Mouse (Mus musculus): Measurements from ENCODE around the gene Gdpgp1.

The Gdpgp1 gene

DNA sequence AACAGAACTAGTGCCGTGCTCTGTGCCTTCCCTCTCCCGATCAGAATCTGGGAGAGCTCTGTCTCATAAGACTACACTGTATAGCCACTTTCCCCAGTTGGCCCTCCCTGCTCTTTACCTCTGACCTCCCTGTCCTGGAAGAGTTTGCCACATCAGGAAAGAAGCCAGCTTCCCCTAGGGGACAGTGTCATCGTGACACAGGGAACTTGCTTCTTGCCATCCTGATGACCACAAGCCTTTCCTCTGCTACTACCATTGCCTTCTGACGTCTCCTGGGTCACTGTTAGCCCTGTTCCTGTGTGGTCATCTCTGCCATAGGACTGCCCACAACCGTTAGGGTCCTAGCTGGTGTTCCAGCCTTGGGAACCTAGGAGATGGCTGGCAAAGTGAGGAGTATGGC lies 29.7 kb upstream of the Gdpgp1 start:
- Histone ChIP-seq H3K36me3 (ENCODE audit: insufficient read depth, low read length) (peaks cover 83% of the 10 kb centered on the region), H3K4me1 (replicated peaks; ENCODE audit: low read depth, low read length) (peaks cover 90% of the 10 kb centered on the region), H3K9me3 (ENCODE audit: low read length) (no peaks in the 10 kb centered on the region), H3K27me3 (ENCODE audit: insufficient read depth, low read length) (no peaks in the 10 kb centered on the region), H3K4me3 (replicated peaks; ENCODE audit: low read length) (peak overlapping the region; percentile 94)
- TF ChIP-seq NANOG (IDR thresholded peaks at IDR 0.05; ENCODE audit: borderline replicate concordance, low read length) = no peak
- TF ChIP-seq POU5F1 (IDR thresholded peaks at IDR 0.05; ENCODE audit: borderline replicate concordance, low read length) = no peak
- no peak for TF ChIP-seq CTCF (conservative IDR thresholded peaks at IDR 0.05; ENCODE audit: low read length)

DNA sequence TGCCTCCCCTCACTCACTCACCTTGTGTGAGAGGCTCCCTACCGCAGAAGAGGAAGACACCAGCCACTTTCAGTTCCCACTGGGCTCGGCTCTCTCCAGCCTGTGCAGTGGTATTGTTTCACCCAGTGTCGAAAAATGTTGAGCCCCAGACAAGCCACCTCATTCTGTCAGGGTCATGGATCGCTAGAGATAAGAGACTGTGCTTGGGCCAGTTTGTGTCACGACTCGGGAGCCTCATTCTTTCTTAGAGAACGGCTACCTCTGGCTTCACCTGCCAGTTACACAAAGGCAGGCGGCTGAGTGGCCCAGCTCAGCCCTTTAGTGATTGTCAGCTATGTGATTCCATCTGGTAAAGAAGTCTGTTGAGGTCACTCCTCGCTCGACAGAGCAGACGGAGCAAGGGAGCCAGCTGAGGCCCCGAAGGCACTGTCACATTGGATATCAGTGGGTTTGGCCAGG lies 29.0 kb upstream of the Gdpgp1 start:
- peaks cover 98% of the 10 kb centered on the region for H3K4me1 ChIP-seq (replicated peaks; ENCODE audit: low read depth, low read length)
- no peaks in the 10 kb centered on the region for H3K9me3 ChIP-seq (ENCODE audit: low read length)
- peaks cover 90% of the 10 kb centered on the region for H3K36me3 ChIP-seq (ENCODE audit: insufficient read depth, low read length)
- no peak for TF ChIP-seq CTCF (conservative IDR thresholded peaks at IDR 0.05; ENCODE audit: low read length)
- no peak for TF ChIP-seq POU5F1 (IDR thresholded peaks at IDR 0.05; ENCODE audit: borderline replicate concordance, low read length)
- TF ChIP-seq NANOG (IDR thresholded peaks at IDR 0.05; ENCODE audit: borderline replicate concordance, low read length) = no peak
- no peaks in the 10 kb centered on the region for H3K27me3 ChIP-seq (ENCODE audit: insufficient read depth, low read length)
- peak overlapping the region; percentile 94; the same call in 1 of the 2 replicates for H3K4me3 ChIP-seq (replicated peaks; ENCODE audit: low read length)

DNA sequence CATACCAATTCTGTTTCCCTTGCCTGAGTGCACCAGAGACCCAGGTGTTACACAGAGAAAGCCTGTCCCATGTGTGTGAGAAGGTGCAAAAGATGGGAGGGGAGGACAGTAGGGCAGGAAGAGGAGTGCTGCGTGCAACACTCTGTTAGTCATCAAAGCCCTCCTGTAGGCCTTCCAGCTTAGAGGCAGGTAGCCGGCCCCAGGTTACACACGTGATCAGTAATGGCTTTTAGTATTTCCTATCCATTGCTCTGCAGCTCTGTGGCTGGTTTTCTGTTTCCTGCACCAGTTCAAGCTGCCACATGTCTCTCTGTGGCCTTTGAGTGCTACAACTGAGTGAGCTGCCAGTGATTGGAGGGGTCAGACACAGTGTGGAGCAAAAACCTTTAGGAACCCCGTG lies 28.3 kb upstream of the Gdpgp1 start:
- Histone ChIP-seq H3K36me3 (ENCODE audit: insufficient read depth, low read length) (peaks cover 94% of the 10 kb centered on the region), H3K27me3 (ENCODE audit: insufficient read depth, low read length) (no peaks in the 10 kb centered on the region), H3K4me3 (replicated peaks; ENCODE audit: low read length) (no peak overlapping the region; the same call in 1 of the 2 replicates), H3K9me3 (ENCODE audit: low read length) (no peaks in the 10 kb centered on the region), H3K4me1 (replicated peaks; ENCODE audit: low read depth, low read length) (peaks cover 100% of the 10 kb centered on the region)
- no peak for TF ChIP-seq NANOG (IDR thresholded peaks at IDR 0.05; ENCODE audit: borderline replicate concordance, low read length)
- TF ChIP-seq POU5F1 (IDR thresholded peaks at IDR 0.05; ENCODE audit: borderline replicate concordance, low read length) = no peak
- TF ChIP-seq CTCF (conservative IDR thresholded peaks at IDR 0.05; ENCODE audit: low read length) = no peak

DNA sequence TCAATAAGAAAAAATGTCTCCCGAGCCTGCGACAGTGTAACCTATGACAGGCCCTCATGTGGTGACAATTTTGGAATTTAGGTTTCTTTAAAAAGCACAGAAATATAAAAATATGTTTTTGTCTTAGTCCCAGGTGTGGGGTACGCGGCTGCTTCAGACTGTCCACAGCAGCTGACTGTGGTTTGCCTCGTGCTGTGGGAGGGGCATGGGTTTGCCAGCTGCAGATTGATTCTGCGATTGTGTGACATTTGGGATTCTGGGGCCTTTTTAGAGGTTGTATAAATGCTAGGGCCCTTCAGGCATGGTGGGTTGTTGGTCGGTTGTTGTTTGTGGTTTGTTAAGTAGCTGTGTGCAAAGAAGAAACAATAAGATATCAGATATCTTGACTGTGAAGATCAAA lies 27.7 kb upstream of the Gdpgp1 start:
- Histone ChIP-seq H3K4me3 (replicated peaks; ENCODE audit: low read length) (0 out of 2 replicates have a peak overlapping the region, but pooled peaks have one; percentile 59), H3K36me3 (ENCODE audit: insufficient read depth, low read length) (peaks cover 99% of the 10 kb centered on the region), H3K9me3 (ENCODE audit: low read length) (no peaks in the 10 kb centered on the region), H3K27me3 (ENCODE audit: insufficient read depth, low read length) (no peaks in the 10 kb centered on the region), H3K4me1 (replicated peaks; ENCODE audit: low read depth, low read length) (peaks cover 100% of the 10 kb centered on the region)
- TF ChIP-seq CTCF (conservative IDR thresholded peaks at IDR 0.05; ENCODE audit: low read length) (no peak), POU5F1 (IDR thresholded peaks at IDR 0.05; ENCODE audit: borderline replicate concordance, low read length) (no peak), NANOG (IDR thresholded peaks at IDR 0.05; ENCODE audit: borderline replicate concordance, low read length) (no peak)

DNA sequence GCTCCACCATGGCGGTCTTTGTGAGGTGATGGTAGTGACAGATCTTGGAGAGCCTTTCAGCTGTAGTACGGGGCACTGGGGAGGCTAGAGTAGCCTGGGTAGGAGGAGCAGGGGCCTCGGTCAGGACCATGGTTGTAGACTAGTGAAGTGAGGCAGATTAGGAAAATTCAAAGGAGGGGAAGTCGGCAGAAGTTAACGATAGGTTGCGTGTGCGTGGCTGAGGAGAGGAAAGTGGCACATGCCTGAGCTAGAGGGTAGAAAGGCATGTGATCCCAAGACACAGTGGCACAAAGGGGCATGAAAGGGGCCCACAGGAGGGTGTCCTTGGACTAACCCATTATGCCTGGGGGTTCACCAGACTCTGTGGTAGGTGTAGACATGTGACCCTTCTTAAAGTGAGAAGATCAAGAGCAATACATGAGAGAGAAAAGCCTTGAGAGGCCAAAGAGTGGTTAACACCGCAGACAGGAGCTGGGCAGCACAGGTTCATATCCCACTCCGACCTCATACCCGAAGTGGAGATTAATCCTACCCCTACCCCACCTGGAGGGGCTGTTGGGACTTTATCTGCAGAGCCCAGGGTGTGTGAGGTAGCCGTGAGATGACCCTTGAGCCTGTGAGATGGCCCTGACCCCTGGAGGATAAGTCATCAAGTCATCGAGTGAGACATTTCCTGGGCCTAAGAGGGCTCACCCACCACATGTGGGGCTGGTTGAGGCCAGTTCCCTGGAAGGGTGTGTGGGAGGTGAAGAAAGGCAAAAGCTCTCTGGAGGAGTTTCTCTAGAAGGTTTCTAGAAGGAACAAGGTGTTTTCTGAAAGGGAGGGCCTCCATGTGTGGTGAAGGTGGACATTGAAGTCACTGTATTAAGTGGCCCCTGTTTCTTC lies 26.7 kb upstream of the Gdpgp1 start:
- H3K27me3 ChIP-seq (ENCODE audit: insufficient read depth, low read length) = no peaks in the 10 kb centered on the region
- peaks cover 100% of the 10 kb centered on the region for H3K4me1 ChIP-seq (replicated peaks; ENCODE audit: low read depth, low read length)
- no peaks in the 10 kb centered on the region for H3K9me3 ChIP-seq (ENCODE audit: low read length)
- H3K36me3 ChIP-seq (ENCODE audit: insufficient read depth, low read length) = peaks cover 99% of the 10 kb centered on the region
- H3K4me3 ChIP-seq (replicated peaks; ENCODE audit: low read length) = peak overlapping the region; percentile 59
- no peak for TF ChIP-seq CTCF (conservative IDR thresholded peaks at IDR 0.05; ENCODE audit: low read length)
- no peak for TF ChIP-seq NANOG (IDR thresholded peaks at IDR 0.05; ENCODE audit: borderline replicate concordance, low read length)

DNA sequence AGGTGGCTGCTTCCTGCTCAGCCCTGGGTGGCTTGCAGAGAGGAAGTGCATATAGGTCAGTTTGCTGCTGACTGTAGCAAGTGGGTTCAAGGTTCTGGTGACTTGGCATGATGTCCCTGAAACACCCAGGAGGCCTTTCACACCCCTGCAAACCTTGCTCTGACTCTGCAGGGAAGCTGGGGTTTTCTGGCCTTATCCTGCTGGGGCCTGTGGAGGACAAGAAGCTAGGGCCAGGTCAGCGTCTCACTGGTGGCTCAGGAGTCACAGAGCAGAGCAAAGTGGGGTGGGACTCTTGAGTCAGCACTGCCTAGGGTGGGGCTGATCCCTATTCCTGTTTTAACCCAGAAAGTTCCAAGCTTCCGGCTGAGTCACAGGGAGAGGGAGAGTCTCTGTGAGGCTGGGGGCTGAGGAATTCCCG lies 25.3 kb upstream of the Gdpgp1 start:
- Histone ChIP-seq H3K36me3 (ENCODE audit: insufficient read depth, low read length) (peaks cover 97% of the 10 kb centered on the region), H3K27me3 (ENCODE audit: insufficient read depth, low read length) (no peaks in the 10 kb centered on the region), H3K9me3 (ENCODE audit: low read length) (no peaks in the 10 kb centered on the region), H3K4me3 (replicated peaks; ENCODE audit: low read length) (peak overlapping the region; percentile 59), H3K4me1 (replicated peaks; ENCODE audit: low read depth, low read length) (peaks cover 98% of the 10 kb centered on the region)
- TF ChIP-seq NANOG (IDR thresholded peaks at IDR 0.05; ENCODE audit: borderline replicate concordance, low read length) (no peak), CTCF (conservative IDR thresholded peaks at IDR 0.05; ENCODE audit: low read length) (no peak), POU5F1 (IDR thresholded peaks at IDR 0.05; ENCODE audit: borderline replicate concordance, low read length) (no peak)

DNA sequence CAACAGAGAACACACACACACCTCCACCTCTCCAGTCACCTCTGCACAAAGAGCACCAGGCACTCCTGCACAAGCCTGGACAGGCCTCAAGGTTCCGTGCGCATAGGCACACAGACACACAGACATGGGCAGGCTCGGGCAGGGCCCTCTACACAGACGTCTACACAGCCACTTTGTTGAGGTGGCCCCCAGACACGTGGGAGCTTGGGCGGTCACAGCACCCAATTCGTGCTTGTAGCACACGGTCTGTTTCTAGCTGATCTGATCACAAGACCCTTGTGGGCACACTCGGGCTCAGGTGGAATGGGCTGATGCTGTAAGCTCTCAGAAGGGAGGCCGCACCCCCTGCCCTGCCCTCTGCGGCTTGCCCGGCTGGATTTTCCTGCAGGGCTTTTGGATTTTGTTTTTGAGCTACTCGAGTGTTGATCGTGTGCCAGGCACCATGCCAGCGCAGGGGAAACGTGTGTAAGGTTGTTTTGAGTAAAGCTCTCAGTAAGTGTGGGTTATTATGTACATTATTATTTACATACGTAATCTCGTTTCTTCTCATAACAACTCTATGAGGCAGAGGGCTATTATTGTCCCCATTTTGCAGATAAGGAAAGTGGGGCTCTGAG lies 24.5 kb upstream of the Gdpgp1 start:
- Histone ChIP-seq H3K4me3 (replicated peaks; ENCODE audit: low read length) (peak overlapping the region; percentile 59), H3K36me3 (ENCODE audit: insufficient read depth, low read length) (peaks cover 97% of the 10 kb centered on the region), H3K4me1 (replicated peaks; ENCODE audit: low read depth, low read length) (peaks cover 96% of the 10 kb centered on the region), H3K9me3 (ENCODE audit: low read length) (no peaks in the 10 kb centered on the region), H3K27me3 (ENCODE audit: insufficient read depth, low read length) (no peaks in the 10 kb centered on the region)
- TF ChIP-seq POU5F1 (IDR thresholded peaks at IDR 0.05; ENCODE audit: borderline replicate concordance, low read length) (no peak), NANOG (IDR thresholded peaks at IDR 0.05; ENCODE audit: borderline replicate concordance, low read length) (no peak), CTCF (conservative IDR thresholded peaks at IDR 0.05; ENCODE audit: low read length) (no peak)

DNA sequence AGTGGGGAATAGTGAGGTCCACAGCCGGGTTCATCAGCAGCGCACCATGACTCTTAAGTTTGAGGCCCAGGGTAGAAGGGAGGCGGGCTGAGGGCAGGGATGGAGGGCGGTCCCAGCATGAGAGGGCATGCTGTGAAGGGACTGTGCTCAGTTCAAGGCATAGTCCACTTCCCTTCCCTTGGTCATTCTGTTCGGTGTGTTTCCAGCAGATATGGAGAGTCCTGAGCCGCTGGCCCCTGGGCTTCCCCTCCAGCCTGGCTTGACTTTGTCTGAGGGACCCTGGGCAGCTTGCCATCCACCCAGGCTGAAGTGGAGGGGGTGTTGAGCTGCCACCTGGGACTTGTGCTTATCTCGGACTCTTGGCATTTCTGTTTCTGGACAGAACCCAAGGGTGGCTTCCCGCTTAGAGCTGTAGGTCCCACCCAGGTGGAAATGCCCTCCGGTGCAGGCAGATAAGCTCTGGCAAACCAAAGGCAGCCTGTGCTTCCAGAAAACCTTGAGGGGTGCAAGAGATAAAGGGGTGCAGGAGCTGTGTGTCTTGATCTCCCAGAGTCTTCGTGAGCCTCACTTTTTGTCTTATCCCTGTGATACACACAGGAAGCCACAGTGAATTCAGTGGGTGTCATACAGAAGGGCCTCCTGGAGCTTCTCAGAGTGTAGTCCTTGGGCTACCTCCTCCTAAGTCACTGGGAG lies 23.8 kb upstream of the Gdpgp1 start:
- Histone ChIP-seq H3K4me1 (replicated peaks; ENCODE audit: low read depth, low read length) (peaks cover 96% of the 10 kb centered on the region), H3K4me3 (replicated peaks; ENCODE audit: low read length) (peak overlapping the region; percentile 59), H3K36me3 (ENCODE audit: insufficient read depth, low read length) (peaks cover 97% of the 10 kb centered on the region), H3K27me3 (ENCODE audit: insufficient read depth, low read length) (no peaks in the 10 kb centered on the region), H3K9me3 (ENCODE audit: low read length) (no peaks in the 10 kb centered on the region)
- no peak for TF ChIP-seq CTCF (conservative IDR thresholded peaks at IDR 0.05; ENCODE audit: low read length)
- no peak for TF ChIP-seq POU5F1 (IDR thresholded peaks at IDR 0.05; ENCODE audit: borderline replicate concordance, low read length)
- TF ChIP-seq NANOG (IDR thresholded peaks at IDR 0.05; ENCODE audit: borderline replicate concordance, low read length) = no peak

All from E14TG2a.4 (cell line).